13 mouse cellular contexts compared by ENCODE assay signal in the genomic region with DNA sequence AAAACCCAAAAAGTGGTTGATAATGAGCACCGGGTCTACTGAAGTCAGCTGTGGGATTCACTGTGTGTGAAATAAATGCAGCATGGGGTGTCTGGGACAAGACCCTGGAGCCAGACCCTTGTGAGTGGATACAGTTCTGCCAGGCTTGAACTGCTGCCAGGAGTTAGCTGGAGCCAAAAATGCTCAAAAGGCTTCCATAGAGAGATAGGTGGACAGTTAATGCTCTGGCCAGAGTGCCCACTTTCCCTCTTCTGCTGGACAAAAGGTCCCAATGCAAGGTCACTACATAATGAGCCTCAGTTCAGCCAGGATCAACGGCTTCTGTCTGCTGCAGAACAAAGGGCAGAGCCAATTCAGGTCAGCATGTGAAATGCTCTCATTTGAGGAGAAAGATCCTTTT.
DNase-seq lines count a peak whose midpoint lies in the region; ATAC-seq and TF ChIP-seq lines count a peak whose summit lies in the region.
"Had no signal": no experiment of that assay in that cellular context is flagged by ENCODE, and none has a peak within 500 bp of the region (broad histone marks: within the 10 kb centered on the region; RNA-seq: fewer than 3 reads in every experiment).

No protein-coding gene starts in this region.

- TF ChIP-seq POLR2A in kidney, adult 2 months (IDR thresholded peaks at IDR 0.05; ENCODE audit: low read depth, low read length), result no peak

- no peaks in the 10 kb centered on the region for H3K9me3 ChIP-seq in forebrain, postnatal 0 days (ENCODE audit: low read length)
- no peaks in the 10 kb centered on the region for H3K9me3 ChIP-seq in forebrain, embryonic 16.5 days (ENCODE audit: control insufficient read depth, low read length)
- peaks cover 3% of the 10 kb centered on the region; the same call in 1 of the 2 replicates for H3K9me3 ChIP-seq in midbrain, embryonic 10.5 days (replicated peaks)
- H3K9me3 ChIP-seq in midbrain, embryonic 13.5 days, result no peaks in the 10 kb centered on the region
- H3K9me3 ChIP-seq: liver, embryonic 15.5 days had no signal

- H3K36me3 ChIP-seq in forebrain, postnatal 0 days (ENCODE audit: insufficient read depth), result no peaks in the 10 kb centered on the region
- no peaks in the 10 kb centered on the region for H3K36me3 ChIP-seq in forebrain, embryonic 16.5 days (ENCODE audit: control insufficient read depth, insufficient read depth)
- H3K36me3 ChIP-seq in midbrain, embryonic 10.5 days, result no peaks in the 10 kb centered on the region
- no peaks in the 10 kb centered on the region for H3K36me3 ChIP-seq in midbrain, embryonic 13.5 days
- no peaks in the 10 kb centered on the region for H3K36me3 ChIP-seq in kidney, adult 2 months (ENCODE audit: control insufficient read depth, insufficient read depth, low read length)
- H3K36me3 ChIP-seq: liver, embryonic 15.5 days had no signal

- H3K4me2 ChIP-seq in forebrain, postnatal 0 days (ENCODE audit: low read depth), result no peak overlapping the region
- H3K4me2 ChIP-seq in forebrain, embryonic 16.5 days (ENCODE audit: low read length), result no peak overlapping the region
- no peak overlapping the region for H3K4me2 ChIP-seq in midbrain, embryonic 13.5 days (replicated peaks)
- H3K4me2 ChIP-seq: liver, embryonic 15.5 days had no signal

- no peaks in the 10 kb centered on the region for H3K4me1 ChIP-seq in forebrain, postnatal 0 days (ENCODE audit: insufficient read depth)
- no peaks in the 10 kb centered on the region for H3K4me1 ChIP-seq in forebrain, embryonic 16.5 days (replicated peaks; ENCODE audit: control insufficient read depth, insufficient read depth, low read length)
- H3K4me1 ChIP-seq in midbrain, embryonic 10.5 days, result peaks cover 6% of the 10 kb centered on the region
- H3K4me1 ChIP-seq in midbrain, embryonic 13.5 days (replicated peaks), result no peaks in the 10 kb centered on the region
- H3K4me1 ChIP-seq in kidney, adult 2 months (ENCODE audit: control insufficient read depth, insufficient read depth, low read length), result no peaks in the 10 kb centered on the region
- H3K4me1 ChIP-seq: liver, embryonic 15.5 days; megakaryocyte, embryonic 14.5 days had no signal

- no peak overlapping the region for H3K4me3 ChIP-seq in forebrain, postnatal 0 days (ENCODE audit: low read depth, low read length)
- no peak overlapping the region for H3K4me3 ChIP-seq in forebrain, embryonic 16.5 days (replicated peaks; ENCODE audit: low read length)
- H3K4me3 ChIP-seq in midbrain, embryonic 10.5 days, result no peak overlapping the region
- H3K4me3 ChIP-seq in midbrain, embryonic 13.5 days (replicated peaks), result no peak overlapping the region
- no peak overlapping the region for H3K4me3 ChIP-seq in kidney, adult 2 months (ENCODE audit: insufficient read depth, low read depth, low read length)
- H3K4me3 ChIP-seq: erythroblast, embryonic 14.5 days; liver, embryonic 15.5 days; megakaryocyte, embryonic 14.5 days had no signal

- H3K27ac ChIP-seq in forebrain, postnatal 0 days (ENCODE audit: low read depth, low read length), result no peak overlapping the region
- no peak overlapping the region for H3K27ac ChIP-seq in forebrain, embryonic 16.5 days (ENCODE audit: low read length)
- peak overlapping the region; percentile 68; the same call in 1 of the 2 replicates for H3K27ac ChIP-seq in midbrain, embryonic 10.5 days (replicated peaks)
- no peak overlapping the region for H3K27ac ChIP-seq in midbrain, embryonic 13.5 days
- no peak overlapping the region for H3K27ac ChIP-seq in kidney, adult 2 months (ENCODE audit: insufficient read depth, low read depth, low read length)
- H3K27ac ChIP-seq: liver, embryonic 15.5 days had no signal

- 29% methylated on average over 2 of the region's 2 CpGs for WGBS in forebrain, postnatal 0 days
- 33% methylated on average over 2 of the region's 2 CpGs for WGBS in forebrain, embryonic 16.5 days
- 49% methylated on average over 2 of the region's 2 CpGs for WGBS in midbrain, embryonic 10.5 days
- 41% methylated on average over 2 of the region's 2 CpGs for WGBS in midbrain, embryonic 13.5 days
- WGBS in kidney, adult 2 months, result 58% methylated on average over 2 of the region's 2 CpGs

- DNase-seq in forebrain, postnatal 0 days, result peak; percentile 44
- DNase-seq in midbrain, embryonic 10.5 days (ENCODE audit: low spot score), result no peak
- DNase-seq in frontal cortex, postnatal 14 days (ENCODE audit: low spot score in 2 of 2), result peak; percentile 11 to 21
- peak; percentile 44 for DNase-seq in right cerebral cortex, postnatal 4 days
- no peak for DNase-seq in kidney, adult 2 months
- DNase-seq in ovary, postnatal 10 days (ENCODE audit: low spot score), result no peak
- DNase-seq: heart, adult 18-20 months; heart, postnatal 4 days had no signal

- ATAC-seq in forebrain, postnatal 0 days, result peak; percentile 62
- ATAC-seq in forebrain, embryonic 16.5 days, result no peak
- ATAC-seq in midbrain, embryonic 13.5 days, result no peak

- no peaks in the 10 kb centered on the region for H3K27me3 ChIP-seq in forebrain, postnatal 0 days (ENCODE audit: insufficient read depth, low read length)
- no peaks in the 10 kb centered on the region for H3K27me3 ChIP-seq in forebrain, embryonic 16.5 days (replicated peaks; ENCODE audit: control insufficient read depth, insufficient read depth, low read length)
- H3K27me3 ChIP-seq in midbrain, embryonic 10.5 days (ENCODE audit: low read depth, poor library complexity, severe bottlenecking), result no peaks in the 10 kb centered on the region
- H3K27me3 ChIP-seq in midbrain, embryonic 13.5 days, result no peaks in the 10 kb centered on the region
- no peaks in the 10 kb centered on the region for H3K27me3 ChIP-seq in kidney, adult 2 months (replicated peaks; ENCODE audit: control insufficient read depth, insufficient read depth, low read length)
- H3K27me3 ChIP-seq: liver, embryonic 15.5 days; megakaryocyte, embryonic 14.5 days had no signal

- H3K9ac ChIP-seq in forebrain, postnatal 0 days, result no peak overlapping the region
- H3K9ac ChIP-seq in forebrain, embryonic 16.5 days (replicated peaks; ENCODE audit: low read depth, low read length), result no peak overlapping the region
- no peak overlapping the region for H3K9ac ChIP-seq in midbrain, embryonic 13.5 days (replicated peaks)
- H3K9ac ChIP-seq: liver, embryonic 15.5 days had no signal

- TF ChIP-seq CTCF in forebrain, postnatal 0 days (IDR thresholded peaks at IDR 0.05; ENCODE audit: low read depth), result no peak
- TF ChIP-seq CTCF in kidney, adult 2 months (conservative IDR thresholded peaks at IDR 0.05; ENCODE audit: insufficient read depth, insufficient read length, low read depth, low read length), result no peak

Comparison
In these comparisons a context has a peak if more than half of its experiments do, and no peak if none do; other contexts are left out.
1. DNase-seq: peak in forebrain, postnatal 0 days (single experiment), frontal cortex, postnatal 14 days (2 of 2) and right cerebral cortex, postnatal 4 days (single experiment); none in midbrain, embryonic 10.5 days (single experiment), kidney, adult 2 months (single experiment) and ovary, postnatal 10 days (single experiment).